Mouse (Mus musculus) liver, postnatal 0 days (tissue): ENCODE measurements around the gene Lman2. TPM values are rescaled to one million over a fixed set of nuclear protein-coding genes. Genes with fewer than 3 reads are reported as not detected.

ENCODE experiments used
- ATAC-seq: fragments of 200-750 bp; cut with Nextera tagmentation; 2 replicates; pipeline ENCODE4 v1.8.0; 2017; ENCODE audit warnings: mild to moderate bottlenecking, moderate library complexity
- DNase-seq: peaks from one replicate; pipeline ENCODE4 v3.0.0-alpha.2; 2016
- H3K27ac ChIP-seq: fragments of 300-500 bp; sonication (generic); 2 replicates; pipeline ENCODE4 v1.5.1; 2014; ENCODE audit warnings: antibody characterized with exemption, moderate library complexity, mild to moderate bottlenecking, low read depth
- H3K27me3 ChIP-seq: fragments of 300-500 bp; sonication (generic); 2 replicates; pipeline ENCODE4 v1.6.1; 2014; ENCODE audit warnings: low read length, control low read depth, mixed read lengths; ENCODE audit not compliant: insufficient read depth
- H3K36me3 ChIP-seq: fragments of 300-500 bp; sonication (generic); replicated peaks from 2 replicates; pipeline ENCODE4 v1.6.1; 2014; ENCODE audit warnings: mild to moderate bottlenecking, control low read depth, low read length, moderate library complexity, mixed read lengths; ENCODE audit not compliant: insufficient read depth
- H3K4me1 ChIP-seq: fragments of 300-500 bp; sonication (generic); 2 replicates; pipeline ENCODE4 v1.6.1; 2014; ENCODE audit warnings: antibody characterized with exemption, mild to moderate bottlenecking, control low read depth; ENCODE audit not compliant: insufficient read depth
- H3K4me2 ChIP-seq: fragments of 300-500 bp; sonication (generic); 2 replicates; pipeline ENCODE4 v1.6.1; 2014; ENCODE audit warnings: low read depth, mild to moderate bottlenecking, low read length, moderate library complexity, mixed read lengths
- H3K4me3 ChIP-seq: fragments of 300-500 bp; sonication (generic); 2 replicates; pipeline ENCODE4 v1.5.1; 2014; ENCODE audit warnings: low read depth, low read length
- H3K9ac ChIP-seq: fragments of 300-500 bp; sonication (generic); replicated peaks from 2 replicates; pipeline ENCODE4 v1.6.1; 2014; ENCODE audit warnings: mild to moderate bottlenecking, moderate library complexity
- H3K9me3 ChIP-seq: fragments of 300-500 bp; sonication (generic); 2 replicates; pipeline ENCODE4 v1.6.1; 2016; ENCODE audit warnings: mild to moderate bottlenecking, control low read depth, low read length, mixed read lengths
- CTCF ChIP-seq: sonication (generic); IDR thresholded peaks from 2 replicates; pipeline ENCODE4 v1.5.1; 2016; ENCODE audit warnings: antibody characterized with exemption, low read depth
- EP300 ChIP-seq: IDR thresholded peaks from 2 replicates; pipeline ENCODE4 v1.6.1; 2016; ENCODE audit warnings: antibody characterized with exemption, low read depth, mild to moderate bottlenecking
- WGBS: fragments of 180-500 bp; shearing (Covaris S2); extraction: QIAGEN DNeasy Blood & Tissue Kit; methylation state at CpG from one replicate; pipeline ENCODE4 v1.1.7; 2014; ENCODE audit not compliant: insufficient replicate concordance; 5-methylcytosine and 5-hydroxymethylcytosine counted together
- polyA plus RNA-seq: library from polyadenylated mRNA; unstranded; fragments of >200 nt; fragmentation: Nextera tagmentation; extraction: Ambion mirVana; gene quantifications from 2 replicates; pipeline ENCODE4 v1.2.1, GENCODE M21; 2015

The Lman2 gene
- polyA plus RNA-seq, 1 experiment from 2014 or later: 56.0 TPM

DNA sequence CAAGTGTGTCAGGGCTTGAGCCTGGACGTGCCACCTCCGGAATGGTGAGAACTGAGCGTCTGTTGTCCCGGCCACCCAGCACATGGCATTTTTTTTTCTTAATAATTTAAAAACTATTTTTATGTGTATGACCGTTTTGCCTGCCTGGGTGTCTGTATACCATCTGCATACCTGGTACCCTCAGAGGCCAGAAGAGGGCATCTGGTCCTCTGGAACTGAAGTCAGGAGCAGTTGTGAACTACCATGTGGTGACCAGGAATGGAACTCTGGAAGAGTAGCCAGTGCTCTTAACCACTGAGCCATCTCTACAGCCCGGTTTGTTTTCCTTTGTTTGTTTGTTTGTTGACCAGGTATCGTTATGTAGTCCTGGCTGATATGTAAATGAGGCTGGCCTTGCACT, 5.8 kb upstream of the Lman2 start:
- TF ChIP-seq EP300 (no peak), CTCF (peak; percentile 49)
- H3K36me3 ChIP-seq: no peaks in the 10 kb centered on the region
- ATAC-seq (no peak), DNase-seq (no peak)
- H3K27me3 ChIP-seq: no peaks in the 10 kb centered on the region
- no peak overlapping the region for H3K4me3 ChIP-seq
- H3K9ac ChIP-seq: no peak overlapping the region
- H3K27ac ChIP-seq: no peak overlapping the region
- H3K9me3 ChIP-seq: no peaks in the 10 kb centered on the region
- H3K4me1 ChIP-seq: peaks cover 41% of the 10 kb centered on the region
- WGBS: 73% methylated on average over 7 of the region's 7 CpGs
- H3K4me2 ChIP-seq: no peak overlapping the region

- peak; percentile 20 for ATAC-seq
- Histone ChIP-seq H3K27me3 (no peaks in the 10 kb centered on the region), H3K9me3 (no peaks in the 10 kb centered on the region), H3K27ac (peak overlapping the region; percentile 98), H3K4me1 (peaks cover 20% of the 10 kb centered on the region), H3K4me3 (peak overlapping the region; percentile 99), H3K4me2 (peak overlapping the region; percentile 86), H3K9ac (peak overlapping the region; percentile 98), H3K36me3 (peaks cover 22% of the 10 kb centered on the region)
- TF ChIP-seq EP300 (no peak), CTCF (no peak)
- DNase-seq: no peak
- 1% methylated on average over 32 of the region's 32 CpGs for WGBS
These were observed 570 bp downstream of the Lman2 start for GRCm38 (mm10) chr13:55361974-55362452.

DNA sequence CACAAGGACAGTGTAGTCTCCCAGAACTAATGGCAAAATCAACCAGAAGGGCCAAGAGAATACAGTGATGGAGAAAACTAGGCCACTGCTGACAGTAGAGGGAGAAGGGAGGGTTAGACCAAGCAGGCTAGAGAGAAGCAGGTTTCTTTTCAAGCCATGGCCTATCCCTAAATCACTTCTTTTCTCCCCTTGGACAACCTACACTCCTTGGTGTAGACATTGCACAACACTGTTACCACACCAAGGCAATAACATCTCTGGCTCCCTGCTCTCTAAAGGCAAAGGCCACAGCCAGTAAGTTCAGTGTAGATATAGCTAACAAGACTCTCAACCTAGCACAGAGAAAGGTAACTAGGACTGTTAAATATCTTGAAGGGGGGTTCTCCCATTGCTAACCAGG, 1.4 kb downstream of the Lman2 start:
- Histone ChIP-seq H3K9me3 (no peaks in the 10 kb centered on the region), H3K36me3 (peaks cover 23% of the 10 kb centered on the region), H3K27ac (peak overlapping the region; percentile 98), H3K27me3 (no peaks in the 10 kb centered on the region), H3K9ac (peak overlapping the region; percentile 98), H3K4me3 (peak overlapping the region; percentile 99), H3K4me1 (peaks cover 20% of the 10 kb centered on the region), H3K4me2 (peak overlapping the region; percentile 86)
- ATAC-seq: no peak
- no peak for TF ChIP-seq EP300
- TF ChIP-seq CTCF: no peak
- no peak for DNase-seq

- 68% methylated on average over 11 of the region's 11 CpGs for WGBS
- no peak for TF ChIP-seq EP300
- TF ChIP-seq CTCF: no peak
- Histone ChIP-seq H3K36me3 (peaks cover 74% of the 10 kb centered on the region), H3K4me1 (no peaks in the 10 kb centered on the region), H3K27me3 (no peaks in the 10 kb centered on the region), H3K9me3 (no peaks in the 10 kb centered on the region), H3K4me3 (no peak overlapping the region), H3K27ac (no peak overlapping the region), H3K9ac (no peak overlapping the region), H3K4me2 (no peak overlapping the region)
- no peak for ATAC-seq
- no peak for DNase-seq
These were observed 15.8 kb downstream of the Lman2 start for GRCm38 (mm10) chr13:55346745-55347144.

- peaks cover 53% of the 10 kb centered on the region for H3K36me3 ChIP-seq
- no peaks in the 10 kb centered on the region for H3K9me3 ChIP-seq
- H3K27me3 ChIP-seq: no peaks in the 10 kb centered on the region
- ATAC-seq: no peak
- H3K4me3 ChIP-seq: no peak overlapping the region
- H3K4me2 ChIP-seq: no peak overlapping the region
- no peak overlapping the region for H3K9ac ChIP-seq
- DNase-seq: no peak
- peaks cover 1% of the 10 kb centered on the region; the same call in 1 of the 2 replicates for H3K4me1 ChIP-seq
- 86% methylated on average over 7 of the region's 7 CpGs for WGBS
- no peak for TF ChIP-seq CTCF
- TF ChIP-seq EP300: no peak
- no peak overlapping the region for H3K27ac ChIP-seq
These were observed 18.3 kb downstream of the Lman2 start for GRCm38 (mm10) chr13:55344286-55344685.

- ATAC-seq (peak; percentile 16; the same call in 1 of the 2 replicates), DNase-seq (no peak)
- no peak overlapping the region for H3K4me2 ChIP-seq
- peaks cover 3% of the 10 kb centered on the region; the same call in 1 of the 2 replicates for H3K4me1 ChIP-seq
- TF ChIP-seq EP300 (no peak), CTCF (no peak)
- peaks cover 36% of the 10 kb centered on the region for H3K36me3 ChIP-seq
- H3K9ac ChIP-seq: no peak overlapping the region
- H3K9me3 ChIP-seq: no peaks in the 10 kb centered on the region
- no peak overlapping the region for H3K4me3 ChIP-seq
- no peak overlapping the region for H3K27ac ChIP-seq
- 40% methylated on average over 11 of the region's 11 CpGs for WGBS
- no peaks in the 10 kb centered on the region for H3K27me3 ChIP-seq
These were observed 20.1 kb downstream of the Lman2 start for GRCm38 (mm10) chr13:55342469-55342868.

DNA sequence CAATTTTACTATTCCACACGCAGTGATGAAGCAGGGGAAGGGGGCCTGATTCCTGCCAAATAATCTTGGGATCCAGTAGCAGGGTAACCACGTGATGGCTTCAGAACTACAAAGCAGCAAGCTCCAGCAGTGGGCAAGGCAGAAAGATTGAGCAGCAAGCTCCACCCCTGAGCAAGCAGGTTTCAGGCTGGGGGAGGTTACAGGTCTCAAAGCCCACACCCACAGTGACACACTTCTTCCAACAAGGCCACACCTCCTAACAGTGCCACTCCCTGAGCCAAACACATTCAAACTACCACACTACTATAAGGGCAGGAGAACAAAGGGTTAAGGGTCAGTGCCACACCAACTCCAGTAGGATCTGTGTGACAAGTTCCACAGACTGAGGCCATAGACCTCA, 23.3 kb downstream of the Lman2 start:
- Histone ChIP-seq H3K27ac (no peak overlapping the region), H3K4me3 (no peak overlapping the region), H3K4me2 (no peak overlapping the region), H3K4me1 (peaks cover 3% of the 10 kb centered on the region; the same call in 1 of the 2 replicates), H3K36me3 (peaks cover 5% of the 10 kb centered on the region), H3K27me3 (no peaks in the 10 kb centered on the region), H3K9ac (no peak overlapping the region), H3K9me3 (no peaks in the 10 kb centered on the region)
- DNase-seq: no peak
- peak; percentile 77 for ATAC-seq
- 32% methylated on average over 2 of the region's 2 CpGs for WGBS
- TF ChIP-seq EP300: no peak
- no peak for TF ChIP-seq CTCF
